Mouse (Mus musculus) E14TG2a.4 (cell line): ENCODE results near the gene Capza1.

Experiments
- CTCF ChIP-seq: conservative IDR thresholded peaks from 2 replicates; pipeline ENCODE4 v1.5.1; 2014; ENCODE audit warnings: low read length
- POU5F1 ChIP-seq: IDR thresholded peaks from 2 replicates; pipeline ENCODE4 v1.6.1; 2014; ENCODE audit warnings: low read length, borderline replicate concordance

DNA sequence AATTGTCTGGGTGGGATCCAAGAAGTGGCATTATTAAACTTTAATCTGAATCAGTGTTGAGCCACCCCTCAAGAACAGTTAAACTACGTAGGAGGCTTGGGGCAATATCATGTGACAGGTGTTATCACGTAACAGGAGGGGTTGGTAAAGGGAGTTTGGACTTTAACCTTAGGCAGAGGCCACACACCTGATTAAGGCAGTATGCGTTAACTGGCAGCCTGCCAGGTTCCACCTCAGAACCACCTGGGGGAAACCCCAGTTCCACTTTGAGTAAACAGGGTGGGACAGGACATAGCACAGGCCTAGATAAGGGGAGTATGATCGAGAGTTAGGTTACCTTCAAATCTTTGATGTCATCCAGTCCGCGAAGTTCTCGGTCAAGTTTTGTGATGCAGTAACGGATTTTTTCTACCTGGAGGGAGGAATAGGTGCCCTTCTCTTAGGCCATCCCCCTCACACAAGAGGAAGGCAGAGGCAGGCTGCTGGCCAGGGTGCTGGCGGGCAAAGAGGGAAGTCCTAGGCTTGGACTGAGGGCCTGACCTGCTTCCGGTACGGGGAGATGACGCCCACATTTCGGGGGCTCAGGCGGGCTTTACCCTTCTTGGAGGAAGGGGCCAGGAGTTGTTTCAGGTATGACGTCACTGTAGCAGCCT lies 67.7 kb downstream of the Capza1 start:
- no peak for TF ChIP-seq CTCF
- no peak for TF ChIP-seq POU5F1
